Mouse (Mus musculus) erythroblast, embryonic 14.5 days (primary cell): ENCODE data around the gene Yif1b. TPM values are rescaled to one million over a fixed set of nuclear protein-coding genes. Genes with fewer than 3 reads are reported as not detected.
"Not testable (repeated sequence)": the region's sequence is repeated elsewhere in the genome, so short reads cannot be mapped to it uniquely, and the experiment has no call there.

Source experiments
- H3K27me3 ChIP-seq: 2 replicates; pipeline ENCODE4 v1.6.1; 2012; ENCODE audit warnings: inconsistent platforms; ENCODE audit not compliant: control insufficient read depth
- H3K36me3 ChIP-seq: 2 replicates; pipeline ENCODE4 v1.6.1; 2012; ENCODE audit warnings: mild to moderate bottlenecking, inconsistent platforms; ENCODE audit not compliant: control insufficient read depth
- H3K4me1 ChIP-seq: 2 replicates; pipeline ENCODE4 v1.6.1; 2012; ENCODE audit warnings: inconsistent platforms; ENCODE audit not compliant: control insufficient read depth
- H3K4me3 ChIP-seq: replicated peaks from 2 replicates; pipeline ENCODE3; 2012; ENCODE audit warnings: moderate library complexity, mild to moderate bottlenecking, inconsistent platforms
- H3K9me3 ChIP-seq: 2 replicates; pipeline ENCODE4 v1.6.1; 2012; ENCODE audit warnings: low read length, inconsistent platforms, mixed read lengths; ENCODE audit not compliant: control insufficient read depth
- GATA1 ChIP-seq: IDR thresholded peaks from 2 replicates; pipeline ENCODE4 v1.6.1; 2012; ENCODE audit warnings: low read length, inconsistent platforms, mixed read lengths
- TAL1 ChIP-seq: IDR thresholded peaks from 3 replicates; pipeline ENCODE4 v1.6.1; 2012; ENCODE audit warnings: low read length, inconsistent platforms, mixed read lengths
- polyA plus RNA-seq: library from polyadenylated mRNA; stranded (reverse); fragments of >175 nt; gene quantifications from 2 replicates; pipeline ENCODE4 v1.2.3, GENCODE M21; 2012

The Yif1b gene
- 6.4 and 6.9 TPM in 2 replicates for polyA plus RNA-seq

- H3K27me3 ChIP-seq: peaks cover 10% of the 10 kb centered on the region
- no peaks in the 10 kb centered on the region for H3K9me3 ChIP-seq
- peaks cover 3% of the 10 kb centered on the region; the same call in 1 of the 2 replicates for H3K36me3 ChIP-seq
- peaks cover 44% of the 10 kb centered on the region for H3K4me1 ChIP-seq
- TF ChIP-seq GATA1 (no peak), TAL1 (no peak)
- H3K4me3 ChIP-seq: peak within 1 kb of the TSS; percentile 74
These were observed at the start of gene Yif1b for GRCm38 (mm10) chr7:29238019-29238967. Yif1b (plus strand) TSS chr7:29238329.

GRCm38 (mm10) chr7:29194230-29194629 is 43.9 kb upstream of the Yif1b start:
- not testable (repeated sequence) for H3K27me3 ChIP-seq, H3K9me3 ChIP-seq, H3K4me3 ChIP-seq, H3K4me1 ChIP-seq, H3K36me3 ChIP-seq

- H3K4me1 ChIP-seq: no peaks in the 10 kb centered on the region
- no peaks in the 10 kb centered on the region for H3K9me3 ChIP-seq
- TF ChIP-seq TAL1: no peak
- TF ChIP-seq GATA1: no peak
- no peaks in the 10 kb centered on the region for H3K36me3 ChIP-seq
- no peak overlapping the region for H3K4me3 ChIP-seq
- no peaks in the 10 kb centered on the region for H3K27me3 ChIP-seq
These were observed 35.6 kb upstream of the Yif1b start for GRCm38 (mm10) chr7:29202577-29202976.

- Histone ChIP-seq H3K27me3 (peaks cover 12% of the 10 kb centered on the region), H3K4me3 (peak overlapping the region; percentile 48), H3K4me1 (peaks cover 26% of the 10 kb centered on the region)
- not testable (repeated sequence) for H3K9me3 ChIP-seq, H3K36me3 ChIP-seq
These were observed 27.1 kb upstream of the Yif1b start for GRCm38 (mm10) chr7:29211013-29211412.

- H3K27me3 ChIP-seq: peaks cover 12% of the 10 kb centered on the region
- H3K4me3 ChIP-seq: peak overlapping the region; percentile 48
- no peaks in the 10 kb centered on the region for H3K36me3 ChIP-seq
- TF ChIP-seq GATA1 (no peak), TAL1 (no peak)
- H3K9me3 ChIP-seq: peaks cover 4% of the 10 kb centered on the region; the same call in 1 of the 2 replicates
- peaks cover 26% of the 10 kb centered on the region for H3K4me1 ChIP-seq
These were observed 26.5 kb upstream of the Yif1b start for GRCm38 (mm10) chr7:29211415-29212198.

- TF ChIP-seq TAL1: no peak
- no peak for TF ChIP-seq GATA1
- peaks cover 4% of the 10 kb centered on the region; the same call in 1 of the 2 replicates for H3K9me3 ChIP-seq
- no peaks in the 10 kb centered on the region for H3K36me3 ChIP-seq
- H3K27me3 ChIP-seq: peaks cover 12% of the 10 kb centered on the region
- H3K4me1 ChIP-seq: peaks cover 26% of the 10 kb centered on the region
- peak overlapping the region; percentile 48 for H3K4me3 ChIP-seq
These were observed 25.8 kb upstream of the Yif1b start for GRCm38 (mm10) chr7:29212199-29212765.

- H3K4me1 ChIP-seq: peaks cover 26% of the 10 kb centered on the region
- H3K36me3 ChIP-seq, H3K4me3 ChIP-seq, H3K9me3 ChIP-seq: not testable (repeated sequence)
- H3K27me3 ChIP-seq: peaks cover 12% of the 10 kb centered on the region
These were observed 25.2 kb upstream of the Yif1b start for GRCm38 (mm10) chr7:29212775-29213560.

GRCm38 (mm10) chr7:29213675-29214082 is 24.4 kb upstream of the Yif1b start, which contains the start of gene Catsperg1:
Catsperg1 (minus strand) TSS chr7:29214035.
- Histone ChIP-seq H3K36me3 (no peaks in the 10 kb centered on the region), H3K9me3 (peaks cover 4% of the 10 kb centered on the region; the same call in 1 of the 2 replicates), H3K4me1 (peaks cover 26% of the 10 kb centered on the region), H3K27me3 (peaks cover 12% of the 10 kb centered on the region), H3K4me3 (no peak within 1 kb of the TSS)
- TF ChIP-seq GATA1: no peak
